Mouse (Mus musculus) kidney, postnatal 10 days (tissue): ENCODE measurements at regions not wholly inside any gene's neighbourhood (a gene's known extent, or its start where the extent isn't known, plus 50 kb on each side); places are given as distances from the start of the nearest gene placed in this dataset.

Experiments
- DNase-seq: peaks from one replicate; pipeline ENCODE4 v3.0.0; 2021; ENCODE audit warnings: mixed read lengths

GRCm38 (mm10) chr17:63802846-63803245 is 60.0 kb upstream of the Fer start:
- DNase-seq, result no peak

GRCm38 (mm10) chr17:63803599-63803998 is 59.3 kb upstream of the Fer start:
- peak; percentile 86 for DNase-seq

- DNase-seq, result no peak
Observed at GRCm38 (mm10) chr17:63804416-63804815, 58.4 kb upstream of the Fer start.

GRCm38 (mm10) chr17:63806360-63806759 is 56.5 kb upstream of the Fer start:
- DNase-seq, result no peak

GRCm38 (mm10) chr17:63807590-63808228 is 55.2 kb upstream of the Fer start:
- no peak for DNase-seq

GRCm38 (mm10) chr17:63808756-63809155 is 54.1 kb upstream of the Fer start:
- DNase-seq, result no peak

- DNase-seq, result no peak
Observed at GRCm38 (mm10) chr17:63811246-63811785, 51.5 kb upstream of the Fer start.

GRCm38 (mm10) chr17:63812586-63812985 is 50.3 kb upstream of the Fer start:
- peak; percentile 6 for DNase-seq
